In the genomic region with DNA sequence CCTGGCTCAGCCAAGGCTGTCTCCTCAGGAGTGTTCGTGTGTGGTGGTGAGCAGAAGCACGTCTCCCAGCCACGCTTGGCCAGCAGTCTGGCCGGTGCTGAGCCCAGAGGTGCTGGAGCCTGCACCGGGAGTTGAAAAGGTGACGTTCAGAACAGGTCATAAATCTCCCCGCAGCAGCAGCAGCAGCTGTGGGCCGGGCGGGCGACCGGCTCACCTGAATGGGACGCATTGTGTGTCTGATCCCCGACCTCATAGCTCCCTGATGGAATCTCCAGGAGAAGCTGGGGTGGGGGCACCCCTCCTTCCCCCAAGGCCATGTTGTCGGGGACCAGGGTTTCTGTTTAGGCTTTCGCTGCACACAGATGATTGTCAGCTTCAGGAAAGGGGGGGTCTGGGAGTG, we compare ENCODE assay signal across 18 mouse cellular contexts.
A peak's percentile ranks its signal among the peaks of the same experiment; 100 is the strongest.
DNase-seq lines count a peak whose midpoint lies in the region; ATAC-seq and TF ChIP-seq lines count a peak whose summit lies in the region.
"Had no signal": no experiment of that assay in that cellular context is flagged by ENCODE, and none has a peak within 500 bp of the region (broad histone marks: within the 10 kb centered on the region; RNA-seq: fewer than 3 reads in every experiment).

No protein-coding gene starts in this region.

- 0 out of 2 replicates have a peak overlapping the region, but pooled peaks have one; percentile 34 for H3K9ac ChIP-seq in heart, embryonic 11.5 days (ENCODE audit: low read depth, low read length)
- no peak overlapping the region for H3K9ac ChIP-seq in stomach, embryonic 14.5 days (replicated peaks; ENCODE audit: low read depth, low read length)
- no peak overlapping the region for H3K9ac ChIP-seq in stomach, postnatal 0 days (ENCODE audit: low read length)
- no peak overlapping the region for H3K9ac ChIP-seq in limb, embryonic 14.5 days (ENCODE audit: low read depth, low read length, severe bottlenecking)
- H3K9ac ChIP-seq in forebrain, embryonic 14.5 days (ENCODE audit: low read length): no peak overlapping the region
- H3K9ac ChIP-seq: embryonic facial prominence, embryonic 15.5 days had no signal

- H3K4me3 ChIP-seq in heart, embryonic 11.5 days (ENCODE audit: low read depth, low read length): no peak overlapping the region
- no peak overlapping the region for H3K4me3 ChIP-seq in stomach, embryonic 14.5 days (ENCODE audit: low read depth, low read length)
- H3K4me3 ChIP-seq in stomach, postnatal 0 days (ENCODE audit: low read depth, low read length): no peak overlapping the region
- H3K4me3 ChIP-seq in limb, embryonic 14.5 days (replicated peaks; ENCODE audit: low read length): no peak overlapping the region
- no peak overlapping the region for H3K4me3 ChIP-seq in forebrain, embryonic 14.5 days (ENCODE audit: low read depth, low read length)
- H3K4me3 ChIP-seq: embryonic facial prominence, embryonic 15.5 days; midbrain, embryonic 10.5 days had no signal

- TF ChIP-seq EP300 in stomach, postnatal 0 days (optimal IDR thresholded peaks at IDR 0.05): no peak

- no peaks in the 10 kb centered on the region for H3K9me3 ChIP-seq in heart, embryonic 11.5 days (replicated peaks; ENCODE audit: control insufficient read depth, low read length)
- H3K9me3 ChIP-seq in stomach, embryonic 14.5 days (ENCODE audit: control insufficient read depth, low read depth, low read length): no peaks in the 10 kb centered on the region
- no peaks in the 10 kb centered on the region for H3K9me3 ChIP-seq in stomach, postnatal 0 days (ENCODE audit: control insufficient read depth, low read length)
- H3K9me3 ChIP-seq in limb, embryonic 14.5 days (ENCODE audit: control insufficient read depth, low read length): no peaks in the 10 kb centered on the region
- no peaks in the 10 kb centered on the region for H3K9me3 ChIP-seq in forebrain, embryonic 14.5 days (replicated peaks; ENCODE audit: control insufficient read depth, low read length)
- H3K9me3 ChIP-seq: embryonic facial prominence, embryonic 15.5 days; midbrain, embryonic 10.5 days had no signal

- TF ChIP-seq CTCF in stomach, postnatal 0 days (IDR thresholded peaks at IDR 0.05; ENCODE audit: low read depth): no peak

- no peak for DNase-seq in heart, adult 18-20 months
- no peak for DNase-seq in stomach, postnatal 0 days (ENCODE audit: low spot score)
- DNase-seq in limb, embryonic 14.5 days (ENCODE audit: low spot score): no peak
- DNase-seq in retina, embryonic 14.5 days (ENCODE audit: low spot score): no peak
- no peak for DNase-seq in layer of hippocampus, postnatal 10 days (ENCODE audit: low spot score in 2 of 2)
- DNase-seq in forebrain, embryonic 14.5 days (ENCODE audit: low spot score): no peak
- DNase-seq: adrenal gland, postnatal 10 days; cerebellum, adult 9-11 months; gastrocnemius, postnatal 25 days; kidney, postnatal 36 days; lung, adult 18-20 months had no signal

- peaks cover 15% of the 10 kb centered on the region; the same call in 1 of the 2 replicates for H3K4me1 ChIP-seq in heart, embryonic 11.5 days (ENCODE audit: control insufficient read depth, insufficient read depth, low read length)
- H3K4me1 ChIP-seq in stomach, embryonic 14.5 days (ENCODE audit: control insufficient read depth, insufficient read depth, low read length): 0 out of 2 replicates have a peak, but pooled peaks cover 4% of the 10 kb centered on the region
- no peaks in the 10 kb centered on the region; the same call in 1 of the 2 replicates for H3K4me1 ChIP-seq in stomach, postnatal 0 days (replicated peaks; ENCODE audit: control insufficient read depth, insufficient read depth)
- H3K4me1 ChIP-seq in limb, embryonic 14.5 days (ENCODE audit: control insufficient read depth, insufficient read depth, low read length): peaks cover 34% of the 10 kb centered on the region
- peaks cover 4% of the 10 kb centered on the region; the same call in 1 of the 2 replicates for H3K4me1 ChIP-seq in forebrain, embryonic 14.5 days (ENCODE audit: control insufficient read depth, insufficient read depth, low read length)

- 58% methylated on average over 15 of the region's 15 CpGs for WGBS in heart, embryonic 11.5 days (ENCODE audit: insufficient replicate concordance)
- 32% methylated on average over 15 of the region's 15 CpGs for WGBS in stomach, embryonic 14.5 days
- 33% methylated on average over 15 of the region's 15 CpGs for WGBS in stomach, postnatal 0 days
- 15% methylated on average over 15 of the region's 15 CpGs for WGBS in limb, embryonic 14.5 days
- WGBS in forebrain, embryonic 14.5 days: 63% methylated on average over 15 of the region's 15 CpGs

- ATAC-seq in heart, embryonic 11.5 days (replicated peaks; ENCODE audit: insufficient number of reproducible peaks, low FRiP score, low TSS enrichment): no peak
- ATAC-seq in stomach, embryonic 14.5 days (ENCODE audit: insufficient number of reproducible peaks, insufficient read depth, low FRiP score, low read depth): no peak
- ATAC-seq in stomach, postnatal 0 days (ENCODE audit: low FRiP score, low TSS enrichment): no peak
- no peak for ATAC-seq in limb, embryonic 14.5 days (ENCODE audit: low FRiP score, low read depth)
- ATAC-seq in forebrain, embryonic 14.5 days: no peak
- ATAC-seq: CD4-positive, CD25-positive, alpha-beta regulatory T cell, adult 4 months; Patski had no signal

- H3K36me3 ChIP-seq in heart, embryonic 11.5 days (ENCODE audit: control insufficient read depth, insufficient read depth, low read length): 0 out of 2 replicates have a peak, but pooled peaks cover 3% of the 10 kb centered on the region
- no peaks in the 10 kb centered on the region for H3K36me3 ChIP-seq in stomach, embryonic 14.5 days (ENCODE audit: control insufficient read depth, insufficient read depth, low read length)
- H3K36me3 ChIP-seq in stomach, postnatal 0 days (ENCODE audit: control insufficient read depth, insufficient read depth, low read length): no peaks in the 10 kb centered on the region
- H3K36me3 ChIP-seq in limb, embryonic 14.5 days (ENCODE audit: control insufficient read depth, insufficient read depth, low read length): no peaks in the 10 kb centered on the region
- H3K36me3 ChIP-seq in forebrain, embryonic 14.5 days (ENCODE audit: control insufficient read depth, insufficient read depth, low read length): no peaks in the 10 kb centered on the region
- H3K36me3 ChIP-seq: embryonic facial prominence, embryonic 15.5 days; midbrain, embryonic 10.5 days had no signal

- TF ChIP-seq POLR2A in limb, embryonic 14.5 days (IDR thresholded peaks at IDR 0.05; ENCODE audit: borderline replicate concordance, extremely low read depth, insufficient read depth, insufficient read length): no peak

- peaks cover 19% of the 10 kb centered on the region for H3K27me3 ChIP-seq in heart, embryonic 11.5 days (ENCODE audit: control insufficient read depth, insufficient read depth, low read length)
- H3K27me3 ChIP-seq in stomach, embryonic 14.5 days (ENCODE audit: control insufficient read depth, insufficient read depth, low read length): 0 out of 2 replicates have a peak, but pooled peaks cover 6% of the 10 kb centered on the region
- no peaks in the 10 kb centered on the region for H3K27me3 ChIP-seq in stomach, postnatal 0 days (ENCODE audit: control insufficient read depth, insufficient read depth, low read length)
- no peaks in the 10 kb centered on the region for H3K27me3 ChIP-seq in limb, embryonic 14.5 days (ENCODE audit: control insufficient read depth, insufficient read depth, low read length)
- 0 out of 2 replicates have a peak, but pooled peaks cover 4% of the 10 kb centered on the region for H3K27me3 ChIP-seq in forebrain, embryonic 14.5 days (replicated peaks; ENCODE audit: control insufficient read depth, insufficient read depth, low read length)
- H3K27me3 ChIP-seq: Patski had no signal

- H3K4me2 ChIP-seq in heart, embryonic 11.5 days: no peak overlapping the region
- 0 out of 2 replicates have a peak overlapping the region, but pooled peaks have one; percentile 4 for H3K4me2 ChIP-seq in stomach, embryonic 14.5 days (replicated peaks; ENCODE audit: low read depth, low read length)
- no peak overlapping the region for H3K4me2 ChIP-seq in stomach, postnatal 0 days (replicated peaks; ENCODE audit: low read depth)
- peak overlapping the region; percentile 29 for H3K4me2 ChIP-seq in limb, embryonic 14.5 days (replicated peaks; ENCODE audit: low read depth, low read length, severe bottlenecking)
- H3K4me2 ChIP-seq in forebrain, embryonic 14.5 days (ENCODE audit: low read length): no peak overlapping the region
- H3K4me2 ChIP-seq: embryonic facial prominence, embryonic 15.5 days; liver, embryonic 11.5 days had no signal

- H3K27ac ChIP-seq in heart, embryonic 11.5 days (ENCODE audit: low read depth, low read length): no peak overlapping the region
- no peak overlapping the region for H3K27ac ChIP-seq in stomach, embryonic 14.5 days (ENCODE audit: low read length)
- H3K27ac ChIP-seq in stomach, postnatal 0 days (replicated peaks): no peak overlapping the region
- H3K27ac ChIP-seq in limb, embryonic 14.5 days (replicated peaks; ENCODE audit: low read depth, low read length): no peak overlapping the region
- no peak overlapping the region for H3K27ac ChIP-seq in forebrain, embryonic 14.5 days (ENCODE audit: low read depth, low read length)
- H3K27ac ChIP-seq: embryonic facial prominence, embryonic 15.5 days; midbrain, embryonic 10.5 days had no signal

Comparison
In these comparisons a context has a peak if more than half of its experiments do, and no peak if none do; other contexts are left out.
1. H3K4me2 ChIP-seq: peak in stomach, embryonic 14.5 days (single experiment) and limb, embryonic 14.5 days (single experiment); none in heart, embryonic 11.5 days (single experiment), stomach, postnatal 0 days (single experiment) and forebrain, embryonic 14.5 days (single experiment).